Mouse (Mus musculus) MEL (cell line): Measurements from ENCODE around the gene Olfr689.

Experiments
- BHLHE40 ChIP-seq: IDR thresholded peaks from 2 replicates; pipeline ENCODE4 v1.6.1; 2012; ENCODE audit warnings: low read depth, mild to moderate bottlenecking, inconsistent platforms, low read length, improper control_type of control experiment, borderline replicate concordance
- CHD1 ChIP-seq: IDR thresholded peaks from 2 replicates; pipeline ENCODE4 v1.6.1; 2012; ENCODE audit warnings: low read depth, mild to moderate bottlenecking, inconsistent platforms, low read length, improper control_type of control experiment
- CHD2 ChIP-seq: IDR thresholded peaks from 2 replicates; pipeline ENCODE4 v1.6.1; 2011; ENCODE audit warnings: low read length, improper control_type of control experiment
- CTCF ChIP-seq, 3 experiments: IDR thresholded peaks in 2 of 3; conservative IDR thresholded peaks in 1 of 3; 2 replicates each; pipeline ENCODE4 v1.5.1; 2011 to 2012; ENCODE audit warnings: low read length in 3 of 3, low read depth in 2 of 3, mild to moderate bottlenecking in 2 of 3, improper control_type of control experiment in 1 of 3, inconsistent platforms in 1 of 3, mixed read lengths in 1 of 3, moderate library complexity in 1 of 3; ENCODE audit not compliant: control insufficient read depth in 1 of 3, insufficient read depth in 1 of 3, poor library complexity in 1 of 3, severe bottlenecking in 1 of 3
- MAFK ChIP-seq: IDR thresholded peaks from 2 replicates; pipeline ENCODE4 v1.6.1; 2011; ENCODE audit warnings: low read depth, mild to moderate bottlenecking, low read length, improper control_type of control experiment, borderline replicate concordance
- MAX ChIP-seq: IDR thresholded peaks from 2 replicates; pipeline ENCODE4 v1.6.1; 2011; ENCODE audit warnings: low read length, improper control_type of control experiment
- MAZ ChIP-seq: IDR thresholded peaks from 2 replicates; pipeline ENCODE4 v1.6.1; 2012; ENCODE audit warnings: low read depth, mild to moderate bottlenecking, inconsistent platforms, low read length, improper control_type of control experiment
- MYC ChIP-seq: IDR thresholded peaks from 2 replicates; pipeline ENCODE4 v1.6.1; 2011; ENCODE audit warnings: low read depth, mild to moderate bottlenecking, low read length, improper control_type of control experiment, moderate library complexity
- POLR2A ChIP-seq, 2 experiments: IDR thresholded peaks; 2 replicates each; pipeline ENCODE4 v1.6.1; 2011 to 2012; ENCODE audit warnings: low read length in 2 of 2, mild to moderate bottlenecking in 2 of 2, control low read depth in 1 of 2, improper control_type of control experiment in 1 of 2, low read depth in 1 of 2, moderate library complexity in 1 of 2; ENCODE audit not compliant: control insufficient read depth in 1 of 2, insufficient read depth in 1 of 2, poor library complexity in 1 of 2
- SIN3A ChIP-seq: IDR thresholded peaks from 2 replicates; pipeline ENCODE4 v1.6.1; 2012; ENCODE audit warnings: low read length, improper control_type of control experiment, inconsistent platforms
- TBP ChIP-seq: IDR thresholded peaks from 2 replicates; pipeline ENCODE4 v1.8.0; 2011; ENCODE audit warnings: low read depth, low read length, improper control_type of control experiment
- TCF12 ChIP-seq: IDR thresholded peaks from 2 replicates; pipeline ENCODE4 v1.6.1; 2014; ENCODE audit warnings: low read depth, mild to moderate bottlenecking, inconsistent platforms, low read length, improper control_type of control experiment, moderate library complexity
- USF2 ChIP-seq, 2 experiments: IDR thresholded peaks; 2 replicates each; pipeline ENCODE4 v1.6.1; 2011 to 2012; ENCODE audit warnings: improper control_type of control experiment in 2 of 2, low read length in 2 of 2, borderline replicate concordance in 1 of 2, inconsistent platforms in 1 of 2, low read depth in 1 of 2, mild to moderate bottlenecking in 1 of 2; ENCODE audit not compliant: insufficient read depth in 1 of 2
- ZNF384 ChIP-seq: IDR thresholded peaks from 2 replicates; pipeline ENCODE4 v1.6.1; 2012; ENCODE audit warnings: low read depth, mild to moderate bottlenecking, inconsistent platforms, low read length, improper control_type of control experiment

DNA sequence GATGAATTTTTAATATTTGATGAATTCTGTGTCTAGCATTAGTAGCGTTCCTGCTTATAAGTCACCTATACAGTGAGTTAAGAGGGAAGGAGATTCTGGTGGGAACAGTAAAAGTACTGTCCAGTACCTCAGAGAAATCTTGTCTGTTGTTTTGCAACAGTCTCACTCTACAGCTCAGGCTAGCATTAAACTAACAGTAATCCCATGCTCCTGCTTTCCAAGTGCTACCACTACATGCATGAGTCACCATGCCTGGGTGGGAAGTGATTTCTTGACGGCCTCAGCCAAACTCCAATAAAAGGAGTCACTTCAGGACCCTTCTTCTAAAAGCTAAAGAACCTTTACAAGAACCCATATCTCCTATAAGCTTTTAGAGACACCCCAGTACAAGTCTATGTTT, 50.7 kb downstream of the Olfr689 start:
- TF ChIP-seq POLR2A (IDR thresholded peaks at IDR 0.05; ENCODE audit: control insufficient read depth in 1 of 2, insufficient read depth in 1 of 2, low read depth in 1 of 2, low read length in 2 of 2, poor library complexity in 1 of 2) (no peak), CTCF (IDR thresholded peaks at IDR 0.05 in 2 of 3, conservative IDR thresholded peaks at IDR 0.05 in 1 of 3; ENCODE audit: control insufficient read depth in 1 of 3, insufficient read depth in 1 of 3, low read depth in 2 of 3, low read length in 3 of 3, poor library complexity in 1 of 3, severe bottlenecking in 1 of 3) (no peak), MAX (no peak), SIN3A (no peak), USF2 (IDR thresholded peaks at IDR 0.05; ENCODE audit: borderline replicate concordance in 1 of 2, insufficient read depth in 1 of 2, low read depth in 1 of 2, low read length in 2 of 2) (no peak), TCF12 (no peak), CHD2 (no peak), MAFK (no peak), MYC (no peak), MAZ (no peak), BHLHE40 (no peak), TBP (no peak), ZNF384 (no peak), CHD1 (no peak)
